Mouse (Mus musculus): ENCODE measurements around the gene Smpd4. TPM values are rescaled to one million over a fixed set of nuclear protein-coding genes. Genes with fewer than 3 reads are reported as not detected.

The Smpd4 gene
- polyA plus RNA-seq, 1 experiment from 2014 or later: 47.8 TPM

DNA sequence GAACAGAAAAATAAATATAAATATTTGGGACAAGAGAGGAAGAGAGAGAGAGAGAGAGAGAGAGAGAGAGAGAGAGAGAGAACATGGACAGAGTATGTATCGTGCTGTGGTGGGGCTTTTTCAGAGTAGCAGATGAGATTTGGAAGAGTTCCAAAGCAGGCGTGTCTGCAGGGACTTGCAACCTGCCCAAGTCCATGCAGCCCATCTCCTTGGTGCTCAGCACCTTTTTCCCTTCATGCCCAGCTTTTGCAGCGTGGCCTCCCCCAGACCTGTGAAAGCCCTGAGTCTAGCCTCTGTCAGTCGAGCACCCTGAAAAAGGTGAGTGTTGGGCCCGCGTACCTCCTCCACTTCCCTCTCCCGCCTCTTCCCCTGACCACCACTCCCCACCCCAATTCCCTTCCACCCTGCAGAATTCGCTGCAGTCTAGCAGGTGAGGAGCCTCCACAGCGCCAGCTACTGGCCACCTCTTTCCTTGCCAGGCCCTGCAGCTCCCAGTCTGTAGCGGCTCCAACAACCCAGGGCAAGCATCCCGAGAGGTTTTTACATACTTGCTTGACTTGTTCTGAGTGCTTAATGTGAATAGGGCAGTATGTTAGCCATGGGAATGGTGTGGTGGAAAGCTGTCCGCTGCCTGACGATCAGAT, 1.1 kb upstream of the Smpd4 start:
- 19% methylated on average over 13 of the region's 13 CpGs for WGBS
- peaks cover 3% of the 10 kb centered on the region; the same call in 1 of the 2 replicates for H3K27me3 ChIP-seq (ENCODE audit: insufficient read depth, poor library complexity, severe bottlenecking)
- peaks cover 20% of the 10 kb centered on the region for H3K36me3 ChIP-seq
- peaks cover 16% of the 10 kb centered on the region for H3K4me1 ChIP-seq (replicated peaks)
- DNase-seq (ENCODE audit: low spot score): peak; percentile 68
- H3K9me3 ChIP-seq: no peaks in the 10 kb centered on the region
- peak overlapping the region; percentile 20 for H3K4me3 ChIP-seq
- peak overlapping the region; percentile 9; the same call in 1 of the 2 replicates for H3K27ac ChIP-seq

DNA sequence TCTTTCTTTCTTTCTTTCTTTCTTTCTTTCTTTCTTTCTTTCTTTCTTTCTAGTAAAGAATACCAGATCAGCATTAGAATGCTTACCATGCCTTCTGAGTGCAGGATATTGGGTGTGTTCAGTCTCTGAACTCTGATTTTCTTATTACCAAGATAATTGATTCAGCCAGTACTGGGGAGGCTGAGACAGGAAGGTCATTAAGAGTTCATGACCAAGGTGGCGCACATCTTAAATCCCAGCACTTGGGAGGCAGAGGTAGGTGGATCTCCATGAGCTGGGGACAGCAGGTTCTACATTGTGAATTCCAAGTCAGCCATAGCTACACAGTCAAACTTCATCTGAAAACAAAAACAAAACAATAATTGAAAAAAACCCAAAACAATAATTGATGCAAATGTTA, 2.8 kb downstream of the Smpd4 start:
- Histone ChIP-seq H3K9me3 (no peaks in the 10 kb centered on the region), H3K27me3 (ENCODE audit: insufficient read depth, poor library complexity, severe bottlenecking) (peaks cover 3% of the 10 kb centered on the region; the same call in 1 of the 2 replicates), H3K36me3 (peaks cover 58% of the 10 kb centered on the region), H3K4me3 (no peak overlapping the region), H3K27ac (no peak overlapping the region), H3K4me1 (replicated peaks) (peaks cover 16% of the 10 kb centered on the region)
- 93% methylated on average over 1 of the region's 1 CpGs for WGBS
- no peak for DNase-seq (ENCODE audit: low spot score)

DNA sequence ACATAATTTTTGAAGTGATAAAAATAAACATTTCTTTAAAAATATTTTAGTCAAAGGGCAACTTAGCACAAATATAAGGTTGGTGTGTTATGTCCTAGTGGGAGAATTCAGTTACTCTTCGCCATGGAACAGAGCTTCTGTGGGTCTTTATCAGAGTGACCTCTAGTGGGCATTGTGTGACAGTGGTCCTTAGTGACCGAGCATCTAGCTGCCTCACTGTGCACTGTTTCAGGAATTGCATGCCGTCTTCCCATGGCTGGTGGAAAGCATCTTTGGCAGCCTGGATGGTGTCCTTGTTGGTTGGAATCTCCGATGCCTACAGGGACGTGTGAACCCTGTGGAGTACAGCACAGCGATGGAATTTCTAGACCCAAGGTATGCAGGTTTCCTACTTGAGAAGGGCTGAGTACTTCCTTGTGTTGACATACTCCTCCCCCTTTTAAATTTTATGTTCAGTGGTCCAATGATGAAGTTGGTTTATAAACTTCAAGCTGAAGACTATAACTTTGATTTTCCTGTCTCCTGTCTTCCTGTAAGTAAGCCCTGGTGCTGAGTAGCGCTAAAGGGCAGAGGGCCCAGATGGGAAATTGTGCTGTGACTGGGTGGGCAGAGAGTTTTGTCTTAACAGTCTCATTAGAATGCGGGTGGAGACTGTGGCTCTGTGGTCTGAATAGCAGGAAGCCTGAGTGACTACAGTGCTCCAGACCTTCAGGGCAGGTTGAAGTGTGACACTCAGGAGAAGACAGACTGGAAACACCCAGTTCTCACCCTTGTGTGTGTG, 6.5 kb downstream of the Smpd4 start:
- Histone ChIP-seq H3K4me3 (no peak overlapping the region), H3K27me3 (ENCODE audit: insufficient read depth, poor library complexity, severe bottlenecking) (no peaks in the 10 kb centered on the region), H3K27ac (no peak overlapping the region), H3K36me3 (peaks cover 95% of the 10 kb centered on the region), H3K4me1 (replicated peaks) (peaks cover 2% of the 10 kb centered on the region), H3K9me3 (no peaks in the 10 kb centered on the region)
- DNase-seq (ENCODE audit: low spot score): no peak
- 73% methylated on average over 8 of the region's 8 CpGs for WGBS

DNA sequence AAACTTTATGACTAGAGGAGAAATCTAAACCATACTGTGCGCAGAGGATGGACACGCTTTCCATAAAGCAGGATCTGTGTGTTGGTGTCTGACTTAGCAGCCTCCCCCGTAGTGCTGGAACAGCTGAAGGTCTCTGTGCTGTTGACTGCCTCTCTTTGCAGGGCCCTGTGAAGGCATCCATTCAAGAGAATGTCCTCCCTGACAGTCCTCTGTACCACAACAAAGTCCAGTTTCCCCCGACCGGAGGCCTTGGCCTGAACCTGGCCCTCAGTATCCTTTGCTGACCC, 7.1 kb downstream of the Smpd4 start:
- H3K27me3 ChIP-seq (ENCODE audit: insufficient read depth, poor library complexity, severe bottlenecking): no peaks in the 10 kb centered on the region
- H3K27ac ChIP-seq: no peak overlapping the region
- H3K36me3 ChIP-seq: peaks cover 99% of the 10 kb centered on the region
- no peaks in the 10 kb centered on the region for H3K4me1 ChIP-seq (replicated peaks)
- no peak overlapping the region for H3K4me3 ChIP-seq
- WGBS: 94% methylated on average over 5 of the region's 5 CpGs
- no peak for DNase-seq (ENCODE audit: low spot score)
- no peaks in the 10 kb centered on the region for H3K9me3 ChIP-seq

DNA sequence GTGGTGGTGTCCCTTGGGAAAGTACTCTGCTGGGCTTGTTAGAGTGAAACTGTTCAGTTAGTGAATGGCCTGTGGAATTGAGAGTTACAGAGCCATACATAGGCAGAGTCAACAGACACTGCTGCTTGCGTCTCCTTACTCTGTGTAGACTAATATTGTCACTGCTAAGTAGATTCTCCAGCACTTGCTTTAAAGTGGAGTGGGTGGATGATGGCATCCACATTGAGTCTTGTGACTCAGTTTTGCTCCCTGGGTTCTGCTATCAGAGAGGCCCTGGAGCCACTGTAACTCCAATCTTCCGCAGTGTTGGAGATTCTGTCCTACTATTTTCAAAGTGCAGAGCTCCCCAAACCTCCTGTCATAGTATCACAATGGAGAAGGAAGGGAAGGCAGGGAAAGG, 13.4 kb downstream of the Smpd4 start:
- Histone ChIP-seq H3K36me3 (peaks cover 98% of the 10 kb centered on the region), H3K27ac (no peak overlapping the region), H3K27me3 (ENCODE audit: insufficient read depth, poor library complexity, severe bottlenecking) (no peaks in the 10 kb centered on the region), H3K9me3 (no peaks in the 10 kb centered on the region), H3K4me1 (replicated peaks) (no peaks in the 10 kb centered on the region), H3K4me3 (no peak overlapping the region)
- DNase-seq (ENCODE audit: low spot score): no peak
- WGBS: 97% methylated on average over 2 of the region's 2 CpGs

DNA sequence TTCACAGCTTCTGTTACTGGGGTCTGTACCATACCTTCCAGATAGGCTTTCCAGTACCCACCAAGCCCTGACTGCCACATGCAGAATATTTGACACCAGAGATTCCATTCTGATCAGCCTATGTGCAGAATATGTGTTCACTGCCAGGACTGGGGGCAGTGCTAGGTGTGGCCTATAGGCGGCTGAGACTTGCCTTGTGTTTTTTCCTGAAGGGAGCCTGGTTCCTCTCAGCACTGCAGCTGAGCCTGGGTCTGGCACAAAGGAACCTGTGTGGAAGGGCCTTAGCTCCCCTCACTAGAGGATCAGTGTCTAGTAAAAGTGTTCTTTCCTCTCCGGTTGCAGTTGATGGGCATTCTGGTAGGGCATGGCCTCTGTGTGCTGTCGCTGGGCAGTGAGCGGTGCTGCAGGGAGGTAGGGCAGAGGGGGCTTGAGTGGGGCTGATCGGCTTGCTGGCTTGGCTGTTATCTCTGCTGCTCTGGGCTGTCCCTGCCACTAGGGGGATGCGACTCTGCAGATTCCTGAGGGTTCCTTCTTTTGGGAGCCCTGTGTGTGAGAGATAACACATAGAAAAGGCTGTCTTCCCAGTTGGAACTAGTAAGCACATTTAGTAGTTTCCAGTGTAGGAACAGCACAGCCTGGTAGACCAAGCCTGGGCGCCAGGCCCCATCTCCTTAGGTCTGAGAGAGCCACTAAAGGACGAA, 14.5 kb downstream of the Smpd4 start:
- peaks cover 98% of the 10 kb centered on the region for H3K36me3 ChIP-seq
- no peak for DNase-seq (ENCODE audit: low spot score)
- 76% methylated on average over 8 of the region's 8 CpGs for WGBS

DNA sequence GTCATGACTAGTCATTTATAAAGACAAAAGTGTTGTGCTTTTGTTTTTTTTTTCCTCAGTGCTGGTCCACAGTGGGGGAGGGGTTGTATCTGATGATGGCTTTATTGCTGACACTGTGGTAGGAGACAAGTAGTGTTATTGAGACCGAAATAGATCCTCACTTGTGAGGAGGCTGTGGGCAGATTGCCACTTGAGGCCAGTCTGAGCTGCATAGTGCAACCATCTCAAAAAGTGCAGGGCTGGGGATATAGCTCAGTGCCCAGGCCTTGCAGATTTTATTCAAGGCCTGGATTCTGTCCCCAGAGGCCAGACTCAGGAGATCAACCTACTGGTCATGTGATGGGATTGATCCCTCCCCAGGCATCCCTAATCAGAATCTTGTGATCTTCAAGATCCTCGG, 17.8 kb downstream of the Smpd4 start:
- H3K36me3 ChIP-seq: peaks cover 96% of the 10 kb centered on the region
- H3K27me3 ChIP-seq (ENCODE audit: insufficient read depth, poor library complexity, severe bottlenecking): no peaks in the 10 kb centered on the region
- 88% methylated on average over 2 of the region's 2 CpGs for WGBS
- H3K4me1 ChIP-seq (replicated peaks): no peaks in the 10 kb centered on the region
- no peak for DNase-seq (ENCODE audit: low spot score)
- H3K4me3 ChIP-seq: no peak overlapping the region
- no peak overlapping the region for H3K27ac ChIP-seq
- H3K9me3 ChIP-seq: no peaks in the 10 kb centered on the region

More for the DNA sequence above, 14.5 kb downstream of the Smpd4 start:
- Histone ChIP-seq H3K4me3 (no peak overlapping the region), H3K9me3 (no peaks in the 10 kb centered on the region), H3K4me1 (replicated peaks) (no peaks in the 10 kb centered on the region), H3K27me3 (ENCODE audit: insufficient read depth, poor library complexity, severe bottlenecking) (no peaks in the 10 kb centered on the region), H3K27ac (no peak overlapping the region)

DNA sequence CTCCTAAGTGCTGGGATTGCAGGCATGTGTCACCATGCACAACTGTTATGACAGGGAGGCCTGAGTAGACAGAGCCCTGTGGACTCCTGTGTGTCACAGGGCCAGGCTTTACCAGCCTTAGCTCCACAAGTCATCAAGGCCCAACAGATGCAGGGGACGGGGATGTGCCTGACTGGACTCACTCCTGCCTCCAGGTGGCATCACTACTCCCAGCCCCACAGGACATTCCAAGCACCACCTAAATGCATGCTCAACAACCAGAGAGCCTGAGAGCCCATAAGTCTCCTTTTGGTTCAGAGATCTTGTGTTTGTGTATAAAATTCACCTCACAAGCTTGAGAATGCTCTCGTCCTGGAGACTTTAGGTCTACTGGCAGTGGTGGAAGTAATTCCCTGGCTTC, 18.5 kb downstream of the Smpd4 start:
- no peaks in the 10 kb centered on the region for H3K9me3 ChIP-seq
- H3K36me3 ChIP-seq: peaks cover 96% of the 10 kb centered on the region
- no peak for DNase-seq (ENCODE audit: low spot score)
- H3K4me1 ChIP-seq (replicated peaks): no peaks in the 10 kb centered on the region
- 85% methylated on average over 2 of the region's 2 CpGs for WGBS
- H3K27ac ChIP-seq: no peak overlapping the region
- no peak overlapping the region for H3K4me3 ChIP-seq
- no peaks in the 10 kb centered on the region for H3K27me3 ChIP-seq (ENCODE audit: insufficient read depth, poor library complexity, severe bottlenecking)

DNA sequence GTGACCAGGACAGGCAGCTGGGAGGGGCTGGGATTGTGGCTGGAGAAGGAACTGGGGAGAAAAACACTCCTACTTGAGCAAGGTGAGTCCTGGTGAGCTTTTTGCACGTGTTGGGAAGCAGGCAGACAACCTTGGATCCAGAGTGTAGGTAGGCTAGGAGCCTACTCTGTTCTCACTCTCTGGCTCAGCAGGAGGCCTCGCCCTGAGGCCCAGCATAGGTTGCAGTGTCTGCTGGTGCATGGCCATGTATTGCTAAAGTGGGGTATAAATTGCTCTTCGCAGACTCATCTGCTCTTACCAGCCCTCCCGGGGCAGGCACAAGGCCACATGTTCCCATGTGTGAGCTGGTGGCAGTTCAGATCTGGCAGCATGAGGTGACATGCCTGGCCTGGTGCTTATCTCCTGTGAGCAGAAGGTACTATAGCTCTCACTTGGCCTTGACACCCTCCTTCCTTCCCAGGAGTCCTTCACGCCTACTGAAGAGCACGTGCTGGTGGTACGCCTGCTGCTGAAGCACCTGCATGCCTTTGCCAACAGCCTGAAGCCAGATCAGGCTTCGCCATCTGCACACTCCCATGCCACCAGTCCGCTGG, 19.0 kb downstream of the Smpd4 start:
- 94% methylated on average over 9 of the region's 9 CpGs for WGBS

DNA sequence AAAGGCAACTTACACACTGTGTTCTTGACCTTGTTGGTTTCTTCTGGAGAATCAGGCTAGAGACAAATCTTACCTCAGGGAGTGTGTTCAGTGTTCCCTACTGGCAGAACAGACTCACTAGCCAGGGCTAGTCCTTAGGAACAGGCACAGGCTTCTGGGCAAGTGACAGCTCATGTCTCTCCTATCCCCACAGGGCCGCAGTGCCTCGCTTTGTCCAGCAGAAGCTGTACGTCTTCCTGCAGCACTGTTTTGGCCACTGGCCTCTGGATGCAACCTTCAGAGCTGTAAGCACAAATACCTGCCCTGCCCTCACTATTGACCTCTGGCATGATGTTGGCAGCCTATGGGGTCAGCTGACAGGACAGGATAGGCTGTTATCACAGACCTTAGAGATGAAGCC, 19.9 kb downstream of the Smpd4 start:
- no peaks in the 10 kb centered on the region for H3K27me3 ChIP-seq (ENCODE audit: insufficient read depth, poor library complexity, severe bottlenecking)

More for the DNA sequence above, 19.0 kb downstream of the Smpd4 start:
- Histone ChIP-seq H3K36me3 (peaks cover 96% of the 10 kb centered on the region), H3K4me3 (no peak overlapping the region), H3K4me1 (replicated peaks) (no peaks in the 10 kb centered on the region), H3K27ac (no peak overlapping the region), H3K27me3 (ENCODE audit: insufficient read depth, poor library complexity, severe bottlenecking) (no peaks in the 10 kb centered on the region), H3K9me3 (no peaks in the 10 kb centered on the region)
- no peak for DNase-seq (ENCODE audit: low spot score)

DNA sequence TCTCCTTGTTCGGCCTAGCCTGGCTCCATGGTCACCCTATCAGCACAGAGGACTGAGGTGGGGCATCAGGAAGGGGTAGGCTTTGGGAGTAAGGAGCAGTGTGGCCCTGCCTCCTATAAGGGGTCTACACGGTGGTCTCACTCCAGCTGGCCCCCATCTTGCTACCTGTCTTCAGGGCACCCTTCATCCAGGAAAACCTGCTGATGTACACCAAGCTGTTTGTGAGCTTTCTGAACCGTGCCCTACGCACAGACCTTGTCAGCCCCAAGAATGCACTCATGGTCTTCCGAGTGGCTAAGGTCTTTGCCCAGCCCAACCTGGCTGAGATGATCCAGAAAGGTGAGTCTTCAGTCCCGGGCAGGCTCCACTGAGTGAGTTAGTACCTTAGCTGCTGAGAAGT, 20.8 kb downstream of the Smpd4 start:
- Histone ChIP-seq H3K4me3 (no peak overlapping the region), H3K27me3 (ENCODE audit: insufficient read depth, poor library complexity, severe bottlenecking) (no peaks in the 10 kb centered on the region), H3K9me3 (no peaks in the 10 kb centered on the region), H3K27ac (no peak overlapping the region), H3K36me3 (peaks cover 89% of the 10 kb centered on the region), H3K4me1 (replicated peaks) (no peaks in the 10 kb centered on the region)
- WGBS: 96% methylated on average over 6 of the region's 6 CpGs
- no peak for DNase-seq (ENCODE audit: low spot score)

More for the DNA sequence above, 19.9 kb downstream of the Smpd4 start:
- peaks cover 96% of the 10 kb centered on the region for H3K36me3 ChIP-seq
- WGBS: 95% methylated on average over 3 of the region's 3 CpGs
- no peak overlapping the region for H3K27ac ChIP-seq
- H3K4me1 ChIP-seq (replicated peaks): no peaks in the 10 kb centered on the region
- H3K9me3 ChIP-seq: no peaks in the 10 kb centered on the region
- no peak overlapping the region for H3K4me3 ChIP-seq
- DNase-seq (ENCODE audit: low spot score): no peak

DNA sequence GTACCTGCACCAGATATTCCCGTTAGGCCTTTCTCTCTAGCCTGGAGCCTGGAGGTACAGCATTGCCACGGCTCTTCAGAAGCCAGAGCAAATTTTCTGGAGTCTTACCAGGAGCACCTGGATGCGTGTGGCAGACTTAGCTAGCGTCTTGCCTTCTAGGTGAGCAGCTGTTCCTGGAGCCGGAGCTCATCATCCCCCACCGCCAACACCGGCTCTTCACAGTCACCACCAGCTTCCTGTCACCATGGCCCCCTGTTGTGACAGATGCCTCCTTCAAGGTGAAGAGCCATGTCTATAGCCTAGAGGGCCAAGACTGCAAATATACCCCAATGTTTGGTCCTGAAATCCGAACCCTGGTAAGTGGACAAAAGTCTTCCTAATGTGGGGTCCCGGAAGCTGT, 21.6 kb downstream of the Smpd4 start:
- peaks cover 82% of the 10 kb centered on the region for H3K36me3 ChIP-seq

DNA sequence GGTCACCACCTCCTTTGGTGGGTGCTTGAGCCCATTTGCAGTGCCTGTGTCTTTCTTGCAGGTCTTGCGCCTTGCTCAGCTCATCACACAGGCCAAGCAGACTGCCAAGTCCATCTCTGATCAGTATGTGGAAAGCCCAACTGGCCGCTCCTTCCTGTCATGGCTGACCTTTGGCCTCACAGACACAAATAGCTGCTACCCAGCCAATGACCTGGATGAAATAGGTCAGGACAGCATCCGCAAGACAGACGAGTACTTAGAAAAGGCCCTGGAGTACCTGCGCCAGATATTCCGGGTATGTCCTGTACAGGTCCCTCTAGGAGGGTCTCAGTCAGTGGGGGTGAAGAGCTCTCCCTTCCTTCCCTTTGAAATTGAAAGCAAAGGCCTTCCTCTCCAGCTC, 22.1 kb downstream of the Smpd4 start:
- peaks cover 77% of the 10 kb centered on the region for H3K36me3 ChIP-seq
- peaks cover 5% of the 10 kb centered on the region; the same call in 1 of the 2 replicates for H3K4me1 ChIP-seq (replicated peaks)
- 78% methylated on average over 6 of the region's 6 CpGs for WGBS
- H3K4me3 ChIP-seq: no peak overlapping the region
- no peaks in the 10 kb centered on the region for H3K27me3 ChIP-seq (ENCODE audit: insufficient read depth, poor library complexity, severe bottlenecking)
- no peak for DNase-seq (ENCODE audit: low spot score)
- no peak overlapping the region for H3K27ac ChIP-seq
- H3K9me3 ChIP-seq: no peaks in the 10 kb centered on the region

More for the DNA sequence above, 21.6 kb downstream of the Smpd4 start:
- 93% methylated on average over 9 of the region's 9 CpGs for WGBS
- no peaks in the 10 kb centered on the region for H3K4me1 ChIP-seq (replicated peaks)
- H3K9me3 ChIP-seq: no peaks in the 10 kb centered on the region
- DNase-seq (ENCODE audit: low spot score): no peak
- no peak overlapping the region for H3K4me3 ChIP-seq
- H3K27me3 ChIP-seq (ENCODE audit: insufficient read depth, poor library complexity, severe bottlenecking): no peaks in the 10 kb centered on the region
- no peak overlapping the region for H3K27ac ChIP-seq

Measured in hindbrain, embryonic 10.5 days (tissue).